Mouse (Mus musculus) heart, embryonic 13.5 days (tissue): ENCODE measurements around the gene Dtnb. TPM values are rescaled to one million over a fixed set of nuclear protein-coding genes. Genes with fewer than 3 reads are reported as not detected.
A peak's percentile ranks its signal among the peaks of the same experiment; 100 is the strongest.

Source experiments
- ATAC-seq: fragments of 200-750 bp; cut with Nextera tagmentation; 2 replicates; pipeline ENCODE4 v1.8.0; 2017; ENCODE audit warnings: moderate TSS enrichment; ENCODE audit not compliant: insufficient number of reproducible peaks, low FRiP score, low TSS enrichment; ENCODE audit errors: extremely low read depth
- H3K27ac ChIP-seq: fragments of 300-500 bp; sonication (generic); replicated peaks from 2 replicates; pipeline ENCODE4 v1.5.1; 2015; ENCODE audit warnings: moderate library complexity, mild to moderate bottlenecking, inconsistent platforms
- H3K27me3 ChIP-seq: fragments of 300-500 bp; sonication (generic); replicated peaks from 2 replicates; pipeline ENCODE4 v1.6.1; 2015; ENCODE audit warnings: mild to moderate bottlenecking, inconsistent platforms
- H3K36me3 ChIP-seq: fragments of 300-500 bp; sonication (generic); 2 replicates; pipeline ENCODE4 v1.6.1; 2015; ENCODE audit warnings: mild to moderate bottlenecking, inconsistent platforms
- H3K4me1 ChIP-seq: fragments of 300-500 bp; sonication (generic); 2 replicates; pipeline ENCODE4 v1.6.1; 2015; ENCODE audit warnings: inconsistent platforms
- H3K4me2 ChIP-seq: fragments of 300-500 bp; sonication (generic); 2 replicates; pipeline ENCODE4 v1.6.1; 2015; ENCODE audit warnings: inconsistent platforms, mild to moderate bottlenecking, moderate library complexity
- H3K4me3 ChIP-seq: fragments of 300-500 bp; sonication (generic); 2 replicates; pipeline ENCODE4 v1.5.1; 2015; ENCODE audit warnings: moderate library complexity, mild to moderate bottlenecking, inconsistent platforms
- H3K9ac ChIP-seq: fragments of 300-500 bp; sonication (generic); 2 replicates; pipeline ENCODE4 v1.6.1; 2015; ENCODE audit warnings: inconsistent platforms, mild to moderate bottlenecking, moderate library complexity
- H3K9me3 ChIP-seq: fragments of 300-500 bp; sonication (generic); 2 replicates; pipeline ENCODE4 v1.6.1; 2016; ENCODE audit warnings: inconsistent platforms
- WGBS: fragments of 180-500 bp; shearing (Covaris S2); methylation state at CpG from one replicate; pipeline ENCODE4 v1.1.7; 2015; ENCODE audit warnings: mixed read lengths; 5-methylcytosine and 5-hydroxymethylcytosine counted together
- polyA plus RNA-seq: library from polyadenylated mRNA; unstranded; fragments of >200 nt; fragmentation: Nextera tagmentation; extraction: Ambion mirVana; gene quantifications from 2 replicates; pipeline ENCODE4 v1.2.1, GENCODE M21; 2015

The Dtnb gene
- polyA plus RNA-seq, 1 experiment from 2014 or later, result 16.4 TPM

DNA sequence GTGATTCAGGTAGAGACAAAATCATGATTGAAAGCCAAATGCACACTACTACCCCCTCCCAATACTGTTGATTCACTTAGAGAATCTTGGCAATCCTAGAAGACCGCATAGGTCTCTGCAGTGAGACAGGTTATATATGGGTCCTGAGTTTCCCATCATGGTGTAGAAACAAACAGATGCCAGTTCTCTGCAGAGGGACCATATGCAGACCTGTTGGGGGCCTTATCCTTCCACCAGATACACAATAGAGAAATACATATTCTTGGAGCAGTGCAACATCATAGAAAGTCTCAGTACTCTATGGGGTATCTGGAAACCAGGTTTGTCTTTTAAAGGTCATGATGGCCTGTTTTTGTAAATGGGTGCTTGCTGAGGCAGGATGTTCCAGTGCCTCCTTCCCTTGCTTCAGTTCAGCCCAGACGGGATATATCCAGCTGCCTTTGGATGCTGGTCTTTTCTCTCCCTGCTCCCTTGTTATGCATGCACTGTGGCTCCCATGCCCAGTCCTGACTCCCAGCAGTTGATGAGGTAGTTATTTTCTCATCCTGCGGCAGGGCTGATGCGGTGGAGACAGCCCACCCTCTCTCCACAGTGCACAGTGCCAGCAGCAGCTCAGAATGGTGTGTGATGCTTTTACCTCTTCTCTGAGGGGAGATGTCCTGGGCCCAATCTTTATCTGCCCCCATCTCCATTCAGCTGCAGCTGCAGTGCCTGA, 188.9 kb downstream of the Dtnb start:
- Histone ChIP-seq H3K4me3 (no peak overlapping the region), H3K36me3 (no peaks in the 10 kb centered on the region), H3K4me1 (peaks cover 21% of the 10 kb centered on the region), H3K9me3 (no peaks in the 10 kb centered on the region), H3K4me2 (no peak overlapping the region), H3K27me3 (no peaks in the 10 kb centered on the region), H3K9ac (no peak overlapping the region), H3K27ac (no peak overlapping the region)
- WGBS, result 72% methylated on average over 4 of the region's 4 CpGs
- no peak for ATAC-seq

DNA sequence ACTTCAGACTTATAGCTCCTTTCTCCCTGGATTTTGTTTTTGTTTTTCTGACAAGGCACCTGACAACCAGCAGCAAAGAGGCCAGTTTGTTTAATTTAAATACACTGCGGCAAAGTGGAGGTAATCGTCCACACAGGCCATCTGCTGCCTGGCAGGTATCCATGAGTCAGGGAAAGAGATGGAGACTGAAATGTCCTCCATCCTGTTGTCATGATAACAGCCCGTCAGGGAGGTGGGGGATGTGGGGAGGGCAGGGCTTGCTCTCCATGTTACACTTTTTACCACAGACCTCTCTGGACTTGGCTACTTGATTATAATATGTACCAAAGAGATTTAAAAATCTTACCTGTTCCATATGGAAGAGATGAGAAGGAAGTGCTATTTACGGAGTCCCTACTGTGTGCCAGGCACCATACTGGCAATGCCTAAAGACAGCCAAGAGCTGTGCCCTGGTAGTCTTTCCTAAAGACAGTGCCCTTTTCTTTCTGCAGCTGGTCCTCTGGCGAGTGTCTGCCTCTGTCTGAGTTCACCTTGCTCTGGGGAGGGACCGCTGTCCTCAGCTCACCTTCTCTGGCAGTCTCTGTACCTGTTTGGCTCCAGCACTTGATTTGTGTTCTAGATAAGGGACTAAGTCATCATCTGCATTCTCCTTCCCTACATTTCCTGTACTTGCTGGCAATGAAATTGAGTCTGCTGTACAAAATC, 189.6 kb downstream of the Dtnb start:
- H3K4me3 ChIP-seq, result no peak overlapping the region
- peaks cover 21% of the 10 kb centered on the region for H3K4me1 ChIP-seq
- no peak overlapping the region for H3K4me2 ChIP-seq
- H3K27me3 ChIP-seq, result no peaks in the 10 kb centered on the region
- 69% methylated on average over 6 of the region's 6 CpGs for WGBS
- H3K36me3 ChIP-seq, result no peaks in the 10 kb centered on the region
- no peak for ATAC-seq
- no peak overlapping the region for H3K27ac ChIP-seq
- H3K9me3 ChIP-seq, result no peaks in the 10 kb centered on the region
- H3K9ac ChIP-seq, result no peak overlapping the region

DNA sequence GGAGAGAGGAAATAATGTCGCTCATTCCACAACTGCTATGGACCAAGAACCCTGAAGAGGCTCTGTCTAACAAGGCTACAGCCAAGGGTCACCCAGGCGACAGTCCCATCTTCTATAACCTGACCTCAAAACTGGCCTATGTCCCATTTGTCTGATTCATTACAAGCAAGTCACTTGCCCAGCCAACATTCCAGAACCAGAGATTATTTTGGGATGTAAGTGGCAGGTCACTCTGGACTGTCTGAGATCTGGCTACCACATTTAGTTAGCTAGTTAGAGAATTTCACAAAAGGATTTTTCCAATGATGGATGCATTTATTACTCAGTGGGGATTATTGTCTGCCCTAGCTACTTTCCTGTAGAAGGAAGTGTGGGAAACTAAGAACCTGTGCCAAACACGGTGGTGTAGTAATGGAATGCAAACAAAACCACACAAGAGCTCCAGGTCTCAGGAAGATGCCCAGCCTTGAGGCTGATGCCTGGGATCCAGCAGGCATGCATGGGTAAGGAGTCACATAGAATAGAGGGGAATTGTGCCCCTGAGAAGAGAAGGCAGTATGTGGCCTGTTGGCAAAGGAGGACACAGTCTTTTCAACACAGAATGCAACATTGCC, 192.1 kb downstream of the Dtnb start:
- H3K27ac ChIP-seq, result 0 out of 2 replicates have a peak overlapping the region, but pooled peaks have one; percentile 15
- WGBS, result 58% methylated on average over 3 of the region's 3 CpGs

DNA sequence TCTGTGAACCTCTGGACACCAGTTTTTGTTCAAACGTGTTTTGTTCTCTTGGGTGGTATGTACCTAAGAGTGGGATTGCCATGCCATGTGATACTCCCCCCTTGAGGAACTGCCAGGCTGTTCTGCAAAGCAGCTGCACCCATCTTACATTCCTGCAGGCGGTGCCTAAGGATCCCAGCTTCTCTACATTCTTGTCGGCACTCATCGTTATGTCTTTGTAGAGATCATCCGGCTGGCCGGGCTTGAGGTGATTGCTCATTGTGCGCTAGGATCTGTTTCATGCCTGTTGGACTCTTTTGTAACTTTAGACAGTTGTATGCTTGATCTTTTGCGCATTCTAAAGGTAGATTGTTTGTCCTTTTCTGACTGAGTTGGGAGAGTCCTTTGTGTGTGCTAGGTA, 195.2 kb downstream of the Dtnb start:
- Histone ChIP-seq H3K9me3 (no peaks in the 10 kb centered on the region), H3K4me3 (no peak overlapping the region), H3K4me1 (peaks cover 17% of the 10 kb centered on the region), H3K27me3 (no peaks in the 10 kb centered on the region), H3K27ac (no peak overlapping the region), H3K4me2 (no peak overlapping the region), H3K9ac (no peak overlapping the region), H3K36me3 (0 out of 2 replicates have a peak, but pooled peaks cover 3% of the 10 kb centered on the region)
- 62% methylated on average over 8 of the region's 8 CpGs for WGBS
- ATAC-seq, result no peak

More for the DNA sequence above, 192.1 kb downstream of the Dtnb start:
- Histone ChIP-seq H3K9ac (no peak overlapping the region), H3K4me2 (no peak overlapping the region), H3K4me1 (peaks cover 20% of the 10 kb centered on the region), H3K27me3 (no peaks in the 10 kb centered on the region), H3K9me3 (no peaks in the 10 kb centered on the region), H3K36me3 (no peaks in the 10 kb centered on the region), H3K4me3 (no peak overlapping the region)
- no peak for ATAC-seq

DNA sequence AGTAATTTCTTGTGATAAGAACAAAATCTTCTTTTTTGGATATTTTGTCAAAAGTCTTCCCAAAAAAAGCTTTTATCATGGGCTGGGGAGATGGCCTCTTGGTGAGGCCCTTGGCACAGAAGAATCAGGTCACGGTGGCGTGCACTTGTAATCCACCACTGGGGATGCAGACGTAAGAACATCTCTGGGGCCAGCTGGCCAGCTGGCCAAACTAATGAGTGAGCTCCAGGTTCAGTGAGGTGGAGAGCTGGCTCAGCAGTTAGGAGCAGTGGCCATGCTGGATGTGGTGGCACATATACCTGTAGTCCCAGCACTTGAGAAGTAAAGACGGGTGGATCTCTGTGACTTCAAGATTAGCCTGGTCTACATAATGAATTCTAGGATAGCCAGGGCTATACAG, 196.2 kb downstream of the Dtnb start:
- no peak for ATAC-seq
- no peaks in the 10 kb centered on the region for H3K9me3 ChIP-seq
- H3K4me3 ChIP-seq, result no peak overlapping the region
- no peak overlapping the region for H3K9ac ChIP-seq
- no peak overlapping the region for H3K4me2 ChIP-seq
- no peak overlapping the region for H3K27ac ChIP-seq
- H3K36me3 ChIP-seq, result 0 out of 2 replicates have a peak, but pooled peaks cover 5% of the 10 kb centered on the region
- 84% methylated on average over 4 of the region's 4 CpGs for WGBS
- peaks cover 14% of the 10 kb centered on the region for H3K4me1 ChIP-seq
- no peaks in the 10 kb centered on the region for H3K27me3 ChIP-seq

DNA sequence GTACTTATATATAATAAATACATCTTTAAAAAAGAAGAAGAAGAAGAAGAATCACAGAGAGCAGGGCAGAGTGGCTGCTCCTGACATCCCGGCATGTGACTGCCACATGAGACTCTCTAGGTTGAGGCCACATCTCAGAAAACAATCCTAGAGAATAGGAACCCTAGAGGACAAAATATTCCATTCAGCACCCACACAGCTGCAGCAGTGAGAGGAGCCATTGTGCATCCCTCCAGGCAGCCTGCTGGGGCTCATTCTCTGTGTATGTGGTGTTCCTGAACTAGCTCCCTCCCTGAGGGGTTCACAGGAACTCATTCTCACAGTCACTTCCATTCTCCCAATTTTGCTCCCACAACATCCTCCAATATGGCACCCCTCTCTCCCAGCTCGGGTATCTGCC, 198.4 kb downstream of the Dtnb start:
- no peak overlapping the region for H3K4me2 ChIP-seq
- H3K27ac ChIP-seq, result no peak overlapping the region
- H3K9me3 ChIP-seq, result no peaks in the 10 kb centered on the region
- 0 out of 2 replicates have a peak, but pooled peaks cover 6% of the 10 kb centered on the region for H3K4me1 ChIP-seq
- H3K9ac ChIP-seq, result no peak overlapping the region
- no peaks in the 10 kb centered on the region for H3K27me3 ChIP-seq
- H3K4me3 ChIP-seq, result no peak overlapping the region
- no peak for ATAC-seq
- 0 out of 2 replicates have a peak, but pooled peaks cover 7% of the 10 kb centered on the region for H3K36me3 ChIP-seq
- WGBS, result 71% methylated on average over 2 of the region's 2 CpGs

DNA sequence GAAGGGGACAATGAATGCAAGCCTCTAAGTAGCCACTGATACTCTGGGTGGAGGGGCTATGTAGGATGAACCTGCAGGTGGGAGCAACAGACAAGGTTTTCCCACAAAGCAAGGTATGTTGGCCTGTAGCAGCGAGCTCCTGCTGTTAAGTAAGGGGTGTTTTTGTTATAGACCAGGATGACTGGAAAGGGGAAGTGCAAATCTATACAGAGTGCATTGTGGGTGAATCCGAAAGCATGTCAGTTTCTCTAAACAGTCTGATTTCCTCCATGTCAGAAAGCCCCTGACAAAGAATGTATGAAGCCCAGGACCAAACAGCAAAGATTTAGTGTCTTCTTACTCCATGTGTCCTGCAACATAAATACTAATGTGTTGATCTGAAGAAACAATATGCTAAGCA, 198.9 kb downstream of the Dtnb start:
- Histone ChIP-seq H3K27ac (no peak overlapping the region), H3K4me2 (no peak overlapping the region), H3K4me3 (no peak overlapping the region), H3K27me3 (no peaks in the 10 kb centered on the region), H3K4me1 (0 out of 2 replicates have a peak, but pooled peaks cover 6% of the 10 kb centered on the region), H3K36me3 (0 out of 2 replicates have a peak, but pooled peaks cover 7% of the 10 kb centered on the region), H3K9ac (no peak overlapping the region), H3K9me3 (no peaks in the 10 kb centered on the region)
- ATAC-seq, result no peak
- 80% methylated on average over 2 of the region's 2 CpGs for WGBS

DNA sequence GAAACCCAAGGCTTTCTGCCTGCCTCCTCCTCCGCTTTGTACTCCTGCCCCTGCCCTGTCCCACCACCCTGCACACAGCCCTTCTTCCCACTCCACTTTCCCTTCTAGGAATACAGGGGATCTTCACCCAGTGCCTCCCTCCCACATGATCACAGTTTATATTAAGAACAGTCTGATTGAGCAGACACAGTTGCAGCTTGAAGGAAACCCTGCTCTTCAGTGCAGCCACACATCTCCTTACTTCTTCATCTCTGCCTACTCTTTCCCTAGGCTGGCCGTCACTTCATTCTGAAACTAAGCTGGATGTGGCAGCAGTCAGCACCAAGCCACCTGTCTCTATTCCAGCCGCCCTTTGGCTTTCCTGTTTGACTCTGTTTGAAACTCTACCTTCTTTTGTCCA, 201.5 kb downstream of the Dtnb start:
- H3K4me3 ChIP-seq, result no peak overlapping the region
- no peaks in the 10 kb centered on the region for H3K9me3 ChIP-seq
- H3K27me3 ChIP-seq, result no peaks in the 10 kb centered on the region
- no peak for ATAC-seq
- 0 out of 2 replicates have a peak, but pooled peaks cover 6% of the 10 kb centered on the region for H3K4me1 ChIP-seq
- no peak overlapping the region for H3K4me2 ChIP-seq
- no peak overlapping the region for H3K27ac ChIP-seq
- H3K9ac ChIP-seq, result 0 out of 2 replicates have a peak overlapping the region, but pooled peaks have one; percentile 14
- 0 out of 2 replicates have a peak, but pooled peaks cover 7% of the 10 kb centered on the region for H3K36me3 ChIP-seq
- 84% methylated on average over 3 of the region's 3 CpGs for WGBS

DNA sequence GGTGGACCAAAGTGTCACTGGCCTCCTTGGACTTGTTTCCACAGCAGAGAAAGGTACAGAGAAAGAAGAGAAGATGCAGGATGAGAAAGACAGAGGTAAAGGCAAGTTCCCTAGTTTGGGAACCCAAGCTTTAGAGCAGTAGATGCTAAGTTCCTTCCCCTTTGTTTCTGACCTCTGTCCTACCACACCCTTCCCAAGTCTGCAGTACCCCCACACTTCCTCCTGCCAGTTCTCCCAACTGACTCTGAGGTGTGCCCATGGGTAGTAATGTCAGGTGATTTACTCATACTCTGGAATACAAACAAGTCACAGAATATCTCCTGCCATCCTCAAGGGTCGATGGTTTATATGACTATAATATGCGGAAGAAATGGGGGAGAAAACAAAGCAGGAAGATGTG, 203.8 kb downstream of the Dtnb start:
- Histone ChIP-seq H3K36me3 (0 out of 2 replicates have a peak, but pooled peaks cover 3% of the 10 kb centered on the region), H3K9ac (no peak overlapping the region), H3K4me3 (no peak overlapping the region), H3K27me3 (no peaks in the 10 kb centered on the region), H3K4me1 (peaks cover 26% of the 10 kb centered on the region), H3K4me2 (no peak overlapping the region), H3K27ac (no peak overlapping the region), H3K9me3 (no peaks in the 10 kb centered on the region)
- 91% methylated on average over 2 of the region's 2 CpGs for WGBS
- no peak for ATAC-seq

DNA sequence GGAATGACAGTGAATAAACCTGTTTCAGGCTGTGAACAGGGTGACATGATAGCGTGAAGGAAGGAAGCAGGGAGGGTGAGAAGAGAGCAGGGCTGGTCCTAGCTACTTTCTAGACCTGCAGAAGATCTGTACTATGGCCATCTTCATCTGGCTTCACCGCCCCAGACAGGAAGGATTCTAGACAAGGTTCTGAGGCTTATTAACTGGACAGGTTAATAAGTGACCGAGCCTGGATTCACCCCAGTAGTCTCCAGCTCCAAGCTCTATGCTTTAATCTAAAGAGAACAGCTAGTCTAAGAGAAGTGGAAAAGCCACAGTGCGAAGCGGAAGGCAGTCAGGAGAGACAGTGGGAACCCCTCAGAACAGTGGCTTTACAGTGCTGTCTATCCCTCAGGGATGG, 205.5 kb downstream of the Dtnb start:
- Histone ChIP-seq H3K4me1 (peaks cover 43% of the 10 kb centered on the region), H3K36me3 (0 out of 2 replicates have a peak, but pooled peaks cover 3% of the 10 kb centered on the region), H3K9me3 (no peaks in the 10 kb centered on the region), H3K27ac (no peak overlapping the region), H3K27me3 (no peaks in the 10 kb centered on the region), H3K4me2 (no peak overlapping the region), H3K4me3 (no peak overlapping the region), H3K9ac (no peak overlapping the region)
- no peak for ATAC-seq
- WGBS, result 86% methylated on average over 5 of the region's 5 CpGs

DNA sequence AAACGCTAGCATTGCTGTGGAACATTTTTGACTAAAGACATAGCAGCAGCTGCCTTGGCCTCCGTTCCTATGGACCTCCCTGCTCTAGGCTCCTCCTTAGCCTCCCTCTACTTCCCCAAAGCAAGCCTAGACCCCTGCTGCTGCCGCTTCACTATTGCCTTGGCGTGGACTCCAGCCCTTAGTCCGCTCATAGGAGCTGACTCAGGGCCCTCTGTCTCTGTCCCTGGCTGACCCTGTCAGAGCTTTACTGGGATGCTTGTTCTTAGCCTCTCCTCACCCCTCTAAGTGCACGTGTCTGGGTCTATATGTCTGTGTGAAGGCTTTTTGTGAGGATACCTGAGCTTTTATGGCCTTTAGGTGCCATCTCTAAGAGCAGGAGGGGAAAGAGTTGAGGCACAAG, 206.1 kb downstream of the Dtnb start:
- H3K27ac ChIP-seq, result no peak overlapping the region
- H3K36me3 ChIP-seq, result 0 out of 2 replicates have a peak, but pooled peaks cover 3% of the 10 kb centered on the region
- H3K9ac ChIP-seq, result no peak overlapping the region
- ATAC-seq, result no peak
- no peaks in the 10 kb centered on the region for H3K9me3 ChIP-seq
- 83% methylated on average over 6 of the region's 6 CpGs for WGBS
- H3K27me3 ChIP-seq, result no peaks in the 10 kb centered on the region
- H3K4me3 ChIP-seq, result no peak overlapping the region
- peaks cover 49% of the 10 kb centered on the region for H3K4me1 ChIP-seq
- H3K4me2 ChIP-seq, result no peak overlapping the region
